Mouse (Mus musculus) embryonic facial prominence, embryonic 11.5 days (tissue): ENCODE measurements around the gene Sh3rf3. TPM values are rescaled to one million over a fixed set of nuclear protein-coding genes. Genes with fewer than 3 reads are reported as not detected.

Experiments used
- ATAC-seq: fragments of 200-750 bp; cut with Nextera tagmentation; replicated peaks from 2 replicates; pipeline ENCODE4 v1.8.0; 2017; ENCODE audit warnings: low read depth; ENCODE audit not compliant: insufficient number of reproducible peaks, low FRiP score, low TSS enrichment
- DNase-seq: peaks from one replicate; pipeline ENCODE4 v3.0.0-alpha.2; 2015; ENCODE audit warnings: low spot score
- H3K27ac ChIP-seq: fragments of 300-500 bp; sonication (generic); replicated peaks from 2 replicates; pipeline ENCODE4 v1.5.1; 2014; ENCODE audit warnings: mild to moderate bottlenecking, low read depth, low read length, control low read depth
- H3K27me3 ChIP-seq: fragments of 300-500 bp; sonication (generic); 2 replicates; pipeline ENCODE4 v1.6.1; 2014; ENCODE audit warnings: mild to moderate bottlenecking, low read length, moderate library complexity, mixed read lengths; ENCODE audit not compliant: control insufficient read depth, insufficient read depth
- H3K36me3 ChIP-seq: fragments of 300-500 bp; sonication (generic); replicated peaks from 2 replicates; pipeline ENCODE4 v1.6.1; 2014; ENCODE audit warnings: low read depth, mild to moderate bottlenecking, low read length, moderate library complexity, mixed read lengths; ENCODE audit not compliant: control insufficient read depth, insufficient read depth
- H3K4me1 ChIP-seq: fragments of 300-500 bp; sonication (generic); 2 replicates; pipeline ENCODE4 v1.6.1; 2014; ENCODE audit warnings: low read length, mixed read lengths; ENCODE audit not compliant: control insufficient read depth, insufficient read depth
- H3K4me2 ChIP-seq: fragments of 300-500 bp; sonication (generic); 2 replicates; pipeline ENCODE4 v1.6.1; 2014; ENCODE audit warnings: low read depth, mild to moderate bottlenecking, control low read depth, low read length, moderate library complexity
- H3K4me3 ChIP-seq: fragments of 300-500 bp; sonication (generic); 2 replicates; pipeline ENCODE4 v1.5.1; 2014; ENCODE audit warnings: low read depth, low read length, control low read depth
- H3K9ac ChIP-seq: fragments of 300-500 bp; sonication (generic); replicated peaks from 2 replicates; pipeline ENCODE4 v1.6.1; 2014; ENCODE audit warnings: mild to moderate bottlenecking, control low read depth, low read length
- H3K9me3 ChIP-seq: fragments of 300-500 bp; sonication (generic); replicated peaks from 2 replicates; pipeline ENCODE4 v1.6.1; 2016; ENCODE audit warnings: mild to moderate bottlenecking, low read length, inconsistent platforms, mixed read lengths; ENCODE audit not compliant: control insufficient read depth
- WGBS: fragments of 180-500 bp; shearing (Covaris S2); extraction: QIAGEN DNeasy Blood & Tissue Kit; methylation state at CpG from one replicate; pipeline ENCODE4 v1.1.7; 2014; 5-methylcytosine and 5-hydroxymethylcytosine counted together
- polyA plus RNA-seq: library from polyadenylated mRNA; unstranded; fragments of >200 nt; fragmentation: Nextera tagmentation; extraction: Ambion mirVana; gene quantifications from 2 replicates; pipeline ENCODE4 v1.2.1, GENCODE M21; 2014

Gene Sh3rf3
- polyA plus RNA-seq, 1 experiment from 2014 or later = 0.98 TPM

GRCm38 (mm10) chr10:59152544-59153081, 339.5 kb downstream of the Sh3rf3 start:
- 80% methylated on average over 5 of the region's 5 CpGs for WGBS
- DNase-seq (no peak), ATAC-seq (no peak)
- no peak overlapping the region for H3K4me3 ChIP-seq
- no peak overlapping the region for H3K4me2 ChIP-seq
- H3K9me3 ChIP-seq = no peaks in the 10 kb centered on the region
- H3K9ac ChIP-seq = no peak overlapping the region
- H3K27me3 ChIP-seq = no peaks in the 10 kb centered on the region
- no peak overlapping the region for H3K27ac ChIP-seq
- H3K36me3 ChIP-seq = no peaks in the 10 kb centered on the region
- H3K4me1 ChIP-seq = no peaks in the 10 kb centered on the region

GRCm38 (mm10) chr10:59158627-59159026, 345.5 kb downstream of the Sh3rf3 start:
- 60% methylated on average over 3 of the region's 3 CpGs for WGBS
- no peak overlapping the region for H3K27ac ChIP-seq
- ATAC-seq (no peak), DNase-seq (peak; percentile 35)
- no peaks in the 10 kb centered on the region for H3K9me3 ChIP-seq
- no peak overlapping the region for H3K4me3 ChIP-seq
- no peak overlapping the region for H3K9ac ChIP-seq
- H3K36me3 ChIP-seq = no peaks in the 10 kb centered on the region
- no peaks in the 10 kb centered on the region for H3K27me3 ChIP-seq
- H3K4me1 ChIP-seq = no peaks in the 10 kb centered on the region
- no peak overlapping the region for H3K4me2 ChIP-seq

DNA sequence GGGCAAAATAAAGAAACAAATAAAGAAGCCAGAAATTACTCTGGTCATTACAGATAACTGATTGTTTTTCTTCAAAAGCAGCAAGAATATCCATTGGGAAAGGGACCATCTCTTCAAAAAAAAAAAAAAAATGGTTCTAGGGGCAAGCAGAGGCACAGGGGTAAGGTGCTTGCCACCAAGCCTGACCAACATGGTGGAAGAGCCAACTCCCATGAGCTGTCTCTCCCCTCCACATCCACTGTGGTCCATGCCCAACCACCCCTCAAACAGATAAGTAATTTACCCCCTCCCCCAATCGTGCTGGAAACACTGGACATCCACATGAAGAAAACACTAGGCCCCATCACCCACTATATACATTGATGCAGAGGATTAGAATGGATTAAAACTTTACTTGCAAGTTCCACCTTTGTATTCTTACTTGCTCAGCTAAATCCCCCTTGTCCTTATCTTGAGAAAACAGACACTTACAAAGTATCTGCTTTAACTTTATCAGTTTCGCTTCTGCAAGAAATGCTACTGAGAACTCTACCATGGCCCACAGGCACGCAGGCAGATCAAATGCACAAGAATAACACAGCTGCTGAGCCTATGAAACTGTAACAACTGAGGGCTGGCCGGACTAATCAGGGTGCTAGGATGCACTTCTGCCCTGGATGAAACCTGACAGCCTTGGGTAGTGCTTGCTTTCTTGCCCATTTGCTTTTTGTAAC, 349.2 kb downstream of the Sh3rf3 start:
- no peak for ATAC-seq

DNA sequence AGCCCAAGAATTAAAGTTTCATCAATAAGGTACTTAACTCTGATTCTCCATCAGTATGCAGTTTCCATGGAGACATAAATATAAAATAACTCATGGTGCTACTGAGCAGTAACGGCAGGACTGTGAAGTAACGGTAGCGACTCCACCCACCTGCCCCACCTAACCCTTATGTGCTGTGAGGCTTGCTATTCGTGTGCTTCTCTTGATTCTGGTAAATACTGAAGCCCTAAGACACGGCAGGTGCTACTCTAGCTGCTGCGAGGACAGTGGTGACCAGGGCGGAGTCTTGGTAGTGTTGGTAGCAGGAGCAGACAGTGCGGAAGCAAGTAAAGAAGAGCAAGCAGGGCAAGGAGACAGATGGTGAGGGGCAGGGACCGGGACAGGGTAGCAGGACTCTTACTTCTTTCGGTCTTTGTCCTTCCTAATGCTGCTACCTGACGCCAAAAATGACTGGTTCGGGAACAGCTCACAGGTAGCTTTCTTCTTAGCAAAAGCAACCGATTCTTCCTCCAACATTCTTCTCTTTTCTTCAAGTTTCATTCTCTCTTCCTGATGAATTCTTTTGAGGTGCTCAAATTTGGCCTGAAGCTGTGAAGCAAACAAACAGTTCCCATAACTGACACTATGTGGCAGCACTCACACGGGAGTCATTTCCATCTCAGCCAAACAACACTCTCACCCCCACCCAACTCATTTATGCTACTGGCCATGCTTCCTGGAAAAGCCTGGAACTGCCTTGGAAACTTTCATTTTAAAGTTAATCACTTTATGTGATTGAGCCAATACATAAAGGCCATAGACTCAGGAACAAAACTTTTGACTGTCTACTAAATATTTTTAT, 353.2 kb downstream of the Sh3rf3 start:
- Histone ChIP-seq H3K4me2 (no peak overlapping the region), H3K27ac (no peak overlapping the region), H3K9ac (no peak overlapping the region), H3K27me3 (no peaks in the 10 kb centered on the region), H3K4me3 (no peak overlapping the region), H3K4me1 (no peaks in the 10 kb centered on the region), H3K36me3 (no peaks in the 10 kb centered on the region; the same call in 1 of the 2 replicates), H3K9me3 (no peaks in the 10 kb centered on the region)
- ATAC-seq (no peak), DNase-seq (peak; percentile 68)
- 75% methylated on average over 14 of the region's 14 CpGs for WGBS

More for the DNA sequence above, 349.2 kb downstream of the Sh3rf3 start:
- Histone ChIP-seq H3K4me3 (no peak overlapping the region), H3K36me3 (no peaks in the 10 kb centered on the region; the same call in 1 of the 2 replicates), H3K9me3 (no peaks in the 10 kb centered on the region), H3K9ac (no peak overlapping the region), H3K4me1 (no peaks in the 10 kb centered on the region), H3K4me2 (no peak overlapping the region), H3K27ac (no peak overlapping the region), H3K27me3 (no peaks in the 10 kb centered on the region)
- DNase-seq = peak; percentile 45
- 55% methylated on average over 4 of the region's 4 CpGs for WGBS

DNA sequence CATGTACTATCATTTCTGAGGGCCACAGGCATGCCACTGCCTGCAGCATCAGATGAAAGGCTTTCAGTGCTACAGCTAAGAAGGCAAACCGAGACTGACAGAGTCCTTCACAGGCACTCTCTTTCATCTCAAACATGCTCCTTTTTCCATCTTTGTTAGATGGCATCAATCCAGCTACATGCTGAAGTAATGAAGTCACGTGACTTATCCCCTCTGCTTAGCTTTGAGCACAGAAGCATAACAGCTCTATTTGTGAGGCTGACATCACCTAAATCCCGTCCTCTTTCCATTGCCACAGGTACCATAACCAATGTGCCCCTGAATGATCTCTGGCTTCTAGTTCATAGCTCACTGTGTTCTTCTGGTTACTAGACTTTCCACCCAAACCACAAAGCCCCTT, 357.9 kb downstream of the Sh3rf3 start:
- no peak overlapping the region for H3K4me3 ChIP-seq
- no peak for ATAC-seq
- WGBS = 79% methylated on average over 3 of the region's 3 CpGs

GRCm38 (mm10) chr10:59172539-59172938, 359.4 kb downstream of the Sh3rf3 start:
- ATAC-seq (no peak), DNase-seq (no peak)
- WGBS = 85% methylated on average over 1 of the region's 1 CpGs
- H3K4me1 ChIP-seq = no peaks in the 10 kb centered on the region
- no peaks in the 10 kb centered on the region for H3K9me3 ChIP-seq
- H3K27ac ChIP-seq = no peak overlapping the region
- H3K36me3 ChIP-seq = no peaks in the 10 kb centered on the region
- no peak overlapping the region for H3K9ac ChIP-seq
- no peak overlapping the region for H3K4me2 ChIP-seq
- H3K4me3 ChIP-seq = no peak overlapping the region
- H3K27me3 ChIP-seq = no peaks in the 10 kb centered on the region

More for the DNA sequence above, 357.9 kb downstream of the Sh3rf3 start:
- Histone ChIP-seq H3K9ac (no peak overlapping the region), H3K27me3 (no peaks in the 10 kb centered on the region), H3K27ac (no peak overlapping the region), H3K36me3 (no peaks in the 10 kb centered on the region; the same call in 1 of the 2 replicates), H3K4me2 (no peak overlapping the region), H3K4me1 (no peaks in the 10 kb centered on the region), H3K9me3 (no peaks in the 10 kb centered on the region)
- no peak for DNase-seq

DNA sequence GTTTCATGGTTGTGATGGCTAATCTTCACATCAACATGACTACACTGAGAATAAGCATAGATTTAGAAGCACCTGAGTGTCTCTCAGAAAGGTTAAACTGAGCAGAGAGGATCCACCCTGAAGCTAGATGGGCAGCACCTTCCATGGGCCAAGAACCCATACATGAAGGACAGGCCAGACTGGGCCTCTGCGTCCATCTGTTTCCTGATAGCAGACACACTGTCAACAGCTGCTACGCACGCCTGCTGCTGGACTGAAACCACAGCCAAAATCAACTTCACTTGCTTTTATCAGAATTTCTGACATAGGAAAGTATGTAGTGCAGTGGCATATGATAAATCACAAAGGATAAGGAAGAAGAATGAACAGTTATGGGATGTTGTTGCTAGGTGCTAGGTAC, 366.5 kb downstream of the Sh3rf3 start:
- H3K36me3 ChIP-seq = no peaks in the 10 kb centered on the region
- no peaks in the 10 kb centered on the region for H3K27me3 ChIP-seq
- 82% methylated on average over 3 of the region's 3 CpGs for WGBS
- no peak for DNase-seq
- H3K9ac ChIP-seq = no peak overlapping the region
- H3K4me3 ChIP-seq = no peak overlapping the region
- H3K9me3 ChIP-seq = no peaks in the 10 kb centered on the region
- no peak overlapping the region for H3K4me2 ChIP-seq
- H3K4me1 ChIP-seq = no peaks in the 10 kb centered on the region
- no peak overlapping the region for H3K27ac ChIP-seq
- no peak for ATAC-seq

DNA sequence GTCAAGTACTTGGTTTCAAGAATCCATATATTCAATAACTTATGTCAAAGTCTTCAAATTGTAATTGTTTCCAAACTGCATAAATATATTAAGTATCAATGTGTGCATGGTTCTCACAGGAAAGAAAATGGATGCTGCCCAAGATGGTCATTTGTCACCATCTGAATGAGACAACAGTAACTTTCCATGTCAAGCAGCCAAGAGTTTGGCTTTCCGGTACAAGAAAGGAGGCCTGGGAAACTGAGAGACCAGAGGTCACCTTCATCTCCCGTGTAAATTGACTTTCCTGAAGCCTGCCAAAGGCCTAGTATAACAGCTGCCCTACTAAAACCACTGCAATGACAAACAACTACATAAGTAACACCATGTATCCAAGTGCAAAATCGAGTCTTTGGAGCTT, 369.1 kb downstream of the Sh3rf3 start:
- Histone ChIP-seq H3K27ac (no peak overlapping the region), H3K9ac (no peak overlapping the region), H3K4me3 (no peak overlapping the region), H3K9me3 (no peaks in the 10 kb centered on the region), H3K36me3 (no peaks in the 10 kb centered on the region), H3K4me2 (no peak overlapping the region), H3K27me3 (no peaks in the 10 kb centered on the region), H3K4me1 (no peaks in the 10 kb centered on the region)
- no peak for ATAC-seq
- 86% methylated on average over 3 of the region's 3 CpGs for WGBS
- DNase-seq = no peak
